Mouse (Mus musculus) thymus, adult 2 months (tissue): ENCODE results near the gene Tsnax. TPM values are rescaled to one million over a fixed set of nuclear protein-coding genes. Genes with fewer than 3 reads are reported as not detected.
A peak's percentile ranks its signal among the peaks of the same experiment; 100 is the strongest.

Experiments
- DNase-seq: peaks from one replicate; pipeline ENCODE4 v3.0.0; 2021
- H3K27ac ChIP-seq: fragments of 200-500 bp; 2 replicates; pipeline ENCODE4 v1.5.1; 2012; ENCODE audit warnings: low read length, control low read depth; ENCODE audit not compliant: control insufficient read depth, insufficient read depth
- H3K27me3 ChIP-seq: fragments of 200-500 bp; 2 replicates; pipeline ENCODE4 v1.6.1; 2012; ENCODE audit warnings: mild to moderate bottlenecking, low read length, moderate library complexity, mixed read lengths; ENCODE audit not compliant: control insufficient read depth, insufficient read depth
- H3K36me3 ChIP-seq: fragments of 200-500 bp; 2 replicates; pipeline ENCODE4 v1.6.1; 2012; ENCODE audit warnings: mild to moderate bottlenecking, low read length, moderate library complexity; ENCODE audit not compliant: control insufficient read depth, insufficient read depth
- H3K4me1 ChIP-seq: fragments of 200-500 bp; replicated peaks from 2 replicates; pipeline ENCODE4 v1.6.1; 2012; ENCODE audit warnings: low read length; ENCODE audit not compliant: control insufficient read depth, insufficient read depth
- H3K4me3 ChIP-seq: fragments of 200-500 bp; 2 replicates; pipeline ENCODE4 v1.5.1; 2012; ENCODE audit warnings: mild to moderate bottlenecking, low read length, control low read depth, moderate library complexity; ENCODE audit not compliant: control insufficient read depth, insufficient read depth
- CTCF ChIP-seq: fragments of 200-500 bp; IDR thresholded peaks from 2 replicates; pipeline ENCODE4 v1.5.1; 2012; ENCODE audit warnings: mild to moderate bottlenecking, control low read depth, low read length, moderate library complexity, borderline replicate concordance; ENCODE audit not compliant: control insufficient read depth, poor library complexity, insufficient read depth; ENCODE audit errors: extremely low read depth
- POLR2A ChIP-seq: fragments of 200-500 bp; IDR thresholded peaks from 2 replicates; pipeline ENCODE4 v1.6.1; 2012; ENCODE audit warnings: mild to moderate bottlenecking, low read length, control low read depth, moderate library complexity; ENCODE audit not compliant: control insufficient read depth, poor library complexity, insufficient read depth; ENCODE audit errors: extremely low read depth
- WGBS: fragments of 180-500 bp; shearing (Covaris S2); methylation state at CpG from one replicate; pipeline ENCODE4 v1.1.7; 2018; 5-methylcytosine and 5-hydroxymethylcytosine counted together
- polyA plus RNA-seq: library from polyadenylated mRNA; depleted of rRNA; stranded (reverse); fragments of >200 nt; gene quantifications from 2 replicates; pipeline ENCODE4 v1.2.3, GENCODE M21; 2012

Gene Tsnax
- polyA plus RNA-seq, 1 experiment = 60.1 TPM

DNA sequence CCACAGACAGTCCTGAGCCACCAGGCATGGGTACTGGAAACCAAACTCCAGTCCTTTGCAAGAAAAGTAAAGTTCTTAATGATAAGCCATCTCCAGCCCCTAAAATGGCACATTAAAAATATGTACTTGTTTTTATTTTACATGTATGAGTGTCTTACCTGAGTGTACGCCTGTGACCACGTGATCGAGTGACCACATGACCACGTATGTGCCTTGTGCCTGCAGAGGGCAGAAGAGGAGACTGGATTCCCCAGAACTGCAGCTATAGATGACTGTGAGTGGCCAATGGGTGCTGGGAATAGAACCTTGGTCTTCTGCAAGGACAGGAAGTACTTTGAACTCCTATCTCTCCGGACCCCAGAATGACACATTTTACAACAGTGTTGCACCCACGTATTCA, 36.6 kb upstream of the Tsnax start:
- Histone ChIP-seq H3K27ac (no peak overlapping the region), H3K4me3 (no peak overlapping the region), H3K4me1 (peaks cover 26% of the 10 kb centered on the region), H3K36me3 (no peaks in the 10 kb centered on the region), H3K27me3 (no peaks in the 10 kb centered on the region)
- DNase-seq = no peak
- WGBS = 92% methylated on average over 6 of the region's 6 CpGs
- TF ChIP-seq CTCF (no peak), POLR2A (no peak)

DNA sequence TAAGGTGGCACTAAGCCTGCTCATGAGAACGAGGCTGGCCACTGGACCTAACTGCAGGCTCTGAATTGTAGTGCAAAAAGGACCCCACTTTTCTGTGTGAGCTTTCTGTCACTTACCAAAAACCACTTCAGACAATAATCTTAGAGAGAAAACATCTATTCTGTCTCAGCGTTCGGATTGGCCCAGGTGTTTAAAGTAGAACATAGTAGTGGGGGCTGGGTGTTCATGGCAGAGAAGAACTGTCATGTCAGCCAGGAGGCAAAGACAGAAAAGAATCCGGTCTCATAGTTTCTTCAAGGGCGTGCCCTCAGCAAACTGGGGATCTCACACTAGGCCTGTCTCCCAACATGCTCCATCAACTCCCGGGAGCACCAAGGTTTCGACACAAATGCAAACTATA, 34.8 kb upstream of the Tsnax start:
- DNase-seq = peak; percentile 24
- H3K4me3 ChIP-seq = no peak overlapping the region
- H3K27me3 ChIP-seq = no peaks in the 10 kb centered on the region
- H3K4me1 ChIP-seq = peaks cover 26% of the 10 kb centered on the region
- TF ChIP-seq POLR2A (no peak), CTCF (no peak)
- peak overlapping the region; percentile 94 for H3K27ac ChIP-seq
- H3K36me3 ChIP-seq = no peaks in the 10 kb centered on the region
- WGBS = 46% methylated on average over 7 of the region's 7 CpGs

DNA sequence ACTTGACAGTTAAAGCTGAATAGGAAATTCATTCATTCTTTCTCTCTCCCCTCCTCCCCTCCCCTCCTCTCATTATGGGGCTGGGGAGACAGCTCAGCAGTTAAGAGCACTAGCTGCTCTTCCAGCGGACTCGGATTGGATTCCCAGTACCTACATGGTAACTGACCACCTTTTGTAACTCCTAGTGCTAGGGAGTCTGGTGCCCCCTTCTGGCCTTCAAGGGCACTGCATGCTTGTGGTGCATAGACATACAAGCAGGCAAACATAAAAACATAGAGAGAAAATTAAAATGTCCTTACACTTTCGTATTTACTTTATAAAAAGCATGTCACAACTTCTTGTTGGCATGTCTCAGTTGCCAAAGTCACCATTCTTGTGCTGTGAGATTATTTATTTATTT, 32.8 kb upstream of the Tsnax start:
- 96% methylated on average over 3 of the region's 3 CpGs for WGBS
- DNase-seq = no peak
- peaks cover 20% of the 10 kb centered on the region for H3K4me1 ChIP-seq

GRCm38 (mm10) chr8:124980828-124981227, 32.0 kb upstream of the Tsnax start:
- WGBS = 88% methylated on average over 8 of the region's 8 CpGs
- TF ChIP-seq CTCF (no peak), POLR2A (no peak)

More for the DNA sequence above, 32.8 kb upstream of the Tsnax start:
- Histone ChIP-seq H3K27ac (no peak overlapping the region), H3K36me3 (no peaks in the 10 kb centered on the region), H3K4me3 (no peak overlapping the region), H3K27me3 (no peaks in the 10 kb centered on the region)
- TF ChIP-seq POLR2A = no peak
- TF ChIP-seq CTCF = no peak

DNA sequence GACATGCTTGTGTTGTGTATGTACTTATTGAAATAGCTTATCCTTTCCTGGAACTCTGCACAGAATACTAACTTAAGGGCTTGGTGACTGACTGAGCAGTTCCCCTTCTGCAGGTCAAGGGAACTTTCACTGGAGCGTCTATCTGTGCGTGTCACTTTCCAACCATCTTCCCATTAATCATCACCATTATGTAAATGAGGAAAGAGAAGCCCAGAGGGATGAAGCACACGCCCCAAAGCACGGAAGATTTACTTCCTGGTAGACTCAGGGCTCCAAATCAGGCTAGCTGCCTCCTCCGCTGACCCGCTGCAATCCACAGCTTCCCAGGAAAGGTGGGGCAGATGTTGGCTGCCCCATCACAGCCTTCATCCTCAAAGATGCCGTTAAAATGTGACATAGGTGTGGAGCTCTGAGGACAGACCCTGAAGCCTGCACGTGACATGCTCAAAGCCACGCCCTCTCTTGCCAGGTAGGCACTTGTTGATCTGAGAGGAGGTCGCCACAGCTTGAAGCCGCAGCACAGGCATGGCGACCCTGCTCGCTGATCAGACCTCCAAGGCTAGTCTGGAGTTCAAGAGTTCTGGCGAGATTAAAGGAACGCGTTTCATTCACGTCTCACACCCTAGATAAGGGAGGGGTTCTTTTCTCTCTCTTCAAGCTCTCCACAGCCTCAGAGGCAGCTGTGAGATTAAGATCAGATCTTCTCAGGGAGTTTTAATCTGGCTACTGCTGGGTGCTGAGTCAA, 21.7 kb upstream of the Tsnax start:
- TF ChIP-seq POLR2A = no peak
- TF ChIP-seq CTCF = no peak
- 20% methylated on average over 17 of the region's 17 CpGs for WGBS
- no peak for DNase-seq
- Histone ChIP-seq H3K4me3 (0 out of 2 replicates have a peak overlapping the region, but pooled peaks have one; percentile 8), H3K4me1 (peaks cover 6% of the 10 kb centered on the region), H3K27ac (no peak overlapping the region), H3K27me3 (no peaks in the 10 kb centered on the region; the same call in 1 of the 2 replicates), H3K36me3 (no peaks in the 10 kb centered on the region)

More at GRCm38 (mm10) chr8:124980828-124981227, 32.0 kb upstream of the Tsnax start:
- Histone ChIP-seq H3K4me1 (peaks cover 20% of the 10 kb centered on the region), H3K36me3 (no peaks in the 10 kb centered on the region), H3K4me3 (no peak overlapping the region), H3K27ac (no peak overlapping the region), H3K27me3 (no peaks in the 10 kb centered on the region)
- DNase-seq = no peak

GRCm38 (mm10) chr8:124991668-124991926, 21.2 kb upstream of the Tsnax start:
- H3K27ac ChIP-seq = no peak overlapping the region
- DNase-seq = no peak
- peaks cover 6% of the 10 kb centered on the region for H3K4me1 ChIP-seq
- H3K27me3 ChIP-seq = no peaks in the 10 kb centered on the region; the same call in 1 of the 2 replicates
- TF ChIP-seq CTCF (no peak), POLR2A (no peak)
- H3K36me3 ChIP-seq = no peaks in the 10 kb centered on the region
- H3K4me3 ChIP-seq = no peak overlapping the region
- WGBS = 32% methylated on average over 6 of the region's 6 CpGs

- WGBS = 74% methylated on average over 2 of the region's 2 CpGs
- no peak for TF ChIP-seq POLR2A
Observed at GRCm38 (mm10) chr8:124995776-124996175, 17.0 kb upstream of the Tsnax start.

More at GRCm38 (mm10) chr8:124995776-124996175, 17.0 kb upstream of the Tsnax start:
- Histone ChIP-seq H3K27ac (no peak overlapping the region), H3K27me3 (no peaks in the 10 kb centered on the region; the same call in 1 of the 2 replicates), H3K4me1 (peaks cover 6% of the 10 kb centered on the region), H3K36me3 (no peaks in the 10 kb centered on the region), H3K4me3 (no peak overlapping the region)
- no peak for DNase-seq
